Mouse (Mus musculus) CD4-positive naive resting alpha-beta T cell, adult 76 days (primary cell): ENCODE measurements around the gene Gm49384. TPM values are rescaled to one million over a fixed set of nuclear protein-coding genes. Genes with fewer than 3 reads are reported as not detected.

ENCODE experiments used
- total RNA-seq: library from RNA; stranded (reverse); gene quantifications from one replicate; pipeline ENCODE4 v1.2.4, GENCODE M21; 2023

The Gm49384 gene
- 4.7 TPM for total RNA-seq

GRCm38 (mm10) chr12:69204052-69204833 is at the start of gene Gm49384:
Gm49384 (minus strand) TSS chr12:69204267.

GRCm38 (mm10) chr12:69240876-69241275 is 36.8 kb upstream of the Gm49384 start, which contains the start of gene Klhdc1:
Klhdc1 (plus strand) TSS chr12:69241176.

GRCm38 (mm10) chr12:69227776-69228466 is 23.9 kb upstream of the Gm49384 start, which contains the start of gene Pole2:
Pole2 (minus strand) TSS chr12:69228195.

GRCm38 (mm10) chr12:69198164-69198535 is 5.9 kb downstream of the Gm49384 start, which contains the start of gene Dnaaf2:
Dnaaf2 (minus strand) TSS chr12:69198429.

GRCm38 (mm10) chr12:69196444-69197377 is 7.4 kb downstream of the Gm49384 start, which contains the start of gene Gm49383:
Gm49383 (minus strand) TSS chr12:69197104.

GRCm38 (mm10) chr12:69183583-69184308 is 20.3 kb downstream of the Gm49384 start, which contains the start of the genes Rpl36al and Mgat2:
Rpl36al (minus strand) TSS chr12:69184083.
Mgat2 (plus strand) TSS chr12:69184157.

GRCm38 (mm10) chr12:69168461-69169106 is 35.5 kb downstream of the Gm49384 start, which contains the start of gene Lrr1:
Lrr1 (plus strand) TSS chr12:69168814.

GRCm38 (mm10) chr12:69158765-69159577 is 45.1 kb downstream of the Gm49384 start, which contains the start of gene Rps29:
Rps29 (minus strand) TSS chr12:69159186.

Other genes starting within 250 kb of the Gm49384 start
- gene Rps29, start 45.1 kb downstream of the Gm49384 start, total RNA-seq, result 6,880 TPM
- gene Lrr1, start 35.5 kb downstream of the Gm49384 start, total RNA-seq, result not detected
- gene Rpl36al, start 20.2 kb downstream of the Gm49384 start, total RNA-seq, result 443 TPM
- 28.0 TPM for gene Mgat2, start 20.1 kb downstream of the Gm49384 start, total RNA-seq
- 8.3 TPM for gene Gm49383, start 7.2 kb downstream of the Gm49384 start, total RNA-seq
- 5.8 TPM for gene Dnaaf2, start 5.8 kb downstream of the Gm49384 start, total RNA-seq
- gene Pole2, start 23.9 kb upstream of the Gm49384 start, total RNA-seq, result 23.4 TPM
- gene Klhdc1, start 36.9 kb upstream of the Gm49384 start, total RNA-seq, result 29.6 TPM
- 83.8 TPM for gene Klhdc2, start 92.4 kb upstream of the Gm49384 start, total RNA-seq
- 108 TPM for gene Nemf, start 152.9 kb upstream of the Gm49384 start, total RNA-seq
- gene Arf6, start 167.9 kb upstream of the Gm49384 start, total RNA-seq, result 240 TPM
- gene Gm9887, start 168.2 kb upstream of the Gm49384 start, total RNA-seq, result 6.1 TPM